Mouse (Mus musculus) embryonic stem cell, embryonic (primary cell): ENCODE data around the gene Cacna2d3.

Experiments
- CTCF ChIA-PET, 4 experiments: fragments of 300-600 bp in 2 of 4; fragments of 350-600 bp in 2 of 4; sonication (Branson Sonifier 250); formaldehyde crosslinking; loops; one replicate each; lab custom pipeline; 2022; ENCODE audit warnings: inconsistent platforms in 2 of 4; lab: Charles Lee
- POLR2A ChIA-PET, 4 experiments: fragments of 300-600 bp in 2 of 4; fragments of 350-600 bp in 2 of 4; sonication (Branson Sonifier 250); formaldehyde crosslinking; loops; one replicate each; lab custom pipeline; 2022; ENCODE audit warnings: antibody characterized with exemption in 4 of 4, inconsistent platforms in 1 of 4; lab: Charles Lee

Gene Cacna2d3

GRCm38 (mm10) chr14:29228471-29228870, 493.2 kb downstream of the Cacna2d3 start:
- POLR2A ChIA-PET: no interaction called here
- CTCF ChIA-PET: no interaction called here

GRCm38 (mm10) chr14:29227959-29228358, 493.7 kb downstream of the Cacna2d3 start:
- ChIA-PET POLR2A (no interaction called here), CTCF (no interaction called here)

- CTCF ChIA-PET: interaction anchor here in 1 of 4 experiments (0.6 kb wide), 1 partner anchor 425 kb away, joined by 3 read pairs; no protein-coding TSS in a partner anchor
- POLR2A ChIA-PET: interaction anchor here in 1 of 4 experiments (0.7 kb wide), 1 partner anchor 107 kb away, joined by 3 read pairs; no protein-coding TSS in a partner anchor
Measured at GRCm38 (mm10) chr14:29225754-29226365, 495.8 kb downstream of the Cacna2d3 start.

GRCm38 (mm10) chr14:29223012-29223411, 498.7 kb downstream of the Cacna2d3 start:
- POLR2A ChIA-PET: no interaction called here
- CTCF ChIA-PET: interaction anchor here in 1 of 4 experiments (1.1 kb wide), 1 partner anchor 112 kb away, joined by 4 read pairs; no protein-coding TSS in a partner anchor

- CTCF ChIA-PET: interaction anchor here in 1 of 4 experiments (1.1 kb wide), 1 partner anchor 111 kb away, joined by 4 read pairs; no protein-coding TSS in a partner anchor
Measured at GRCm38 (mm10) chr14:29222191-29222882, 499.3 kb downstream of the Cacna2d3 start.

GRCm38 (mm10) chr14:29216106-29216505, 505.6 kb downstream of the Cacna2d3 start:
- ChIA-PET POLR2A (no interaction called here), CTCF (no interaction called here)

More at GRCm38 (mm10) chr14:29222191-29222882, 499.3 kb downstream of the Cacna2d3 start:
- POLR2A ChIA-PET: no interaction called here

GRCm38 (mm10) chr14:29204967-29205268, 516.7 kb downstream of the Cacna2d3 start:
- ChIA-PET CTCF (no interaction called here), POLR2A (no interaction called here)

- POLR2A ChIA-PET: no interaction called here
- CTCF ChIA-PET: no interaction called here
Measured at GRCm38 (mm10) chr14:29204236-29204966, 517.3 kb downstream of the Cacna2d3 start.

- ChIA-PET CTCF (no interaction called here), POLR2A (no interaction called here)
Measured at GRCm38 (mm10) chr14:29196171-29196570, 525.5 kb downstream of the Cacna2d3 start.

- ChIA-PET POLR2A (no interaction called here), CTCF (no interaction called here)
Measured at GRCm38 (mm10) chr14:29191426-29191825, 530.2 kb downstream of the Cacna2d3 start.

GRCm38 (mm10) chr14:29183730-29184129, 537.9 kb downstream of the Cacna2d3 start:
- POLR2A ChIA-PET: no interaction called here
- CTCF ChIA-PET: interaction anchor here in 1 of 4 experiments (0.8 kb wide), 1 partner anchor 82 kb away, joined by 9 read pairs; no protein-coding TSS in a partner anchor

GRCm38 (mm10) chr14:29179397-29179888, 542.2 kb downstream of the Cacna2d3 start:
- ChIA-PET CTCF (no interaction called here), POLR2A (no interaction called here)

GRCm38 (mm10) chr14:29178695-29179396, 542.8 kb downstream of the Cacna2d3 start:
- POLR2A ChIA-PET: no interaction called here
- CTCF ChIA-PET: no interaction called here

GRCm38 (mm10) chr14:29174762-29175161, 546.9 kb downstream of the Cacna2d3 start:
- CTCF ChIA-PET: interaction anchor here in 1 of 4 experiments (0.6 kb wide), 1 partner anchor 64 kb away, joined by 3 read pairs; no protein-coding TSS in a partner anchor
- POLR2A ChIA-PET: interaction anchor here in 1 of 4 experiments (0.7 kb wide), 1 partner anchor 14 kb away, joined by 3 read pairs; no protein-coding TSS in a partner anchor

- POLR2A ChIA-PET: interaction anchor here in 1 of 4 experiments (1.4 kb wide), 1 partner anchor 13 kb away, joined by 3 read pairs; no protein-coding TSS in a partner anchor
- CTCF ChIA-PET: no interaction called here
Measured at GRCm38 (mm10) chr14:29172207-29172606, 549.5 kb downstream of the Cacna2d3 start.

- POLR2A ChIA-PET: interaction anchor here in 1 of 4 experiments (1.4 kb wide), 1 partner anchor 23 kb away, joined by 3 read pairs; no protein-coding TSS in a partner anchor
- CTCF ChIA-PET: no interaction called here
Measured at GRCm38 (mm10) chr14:29164653-29165030, 557.0 kb downstream of the Cacna2d3 start.

- ChIA-PET CTCF (no interaction called here), POLR2A (no interaction called here)
Measured at GRCm38 (mm10) chr14:29163998-29164652, 557.5 kb downstream of the Cacna2d3 start.

GRCm38 (mm10) chr14:29159803-29160202, 561.9 kb downstream of the Cacna2d3 start:
- ChIA-PET POLR2A (no interaction called here), CTCF (interaction anchor here in 1 of 4 experiments (0.7 kb wide), 1 partner anchor 50 kb away, joined by 5 read pairs; no protein-coding TSS in a partner anchor)
